Mouse (Mus musculus): ENCODE results near the gene I0C0044D17Rik. TPM values are rescaled to one million over a fixed set of nuclear protein-coding genes. Genes with fewer than 3 reads are reported as not detected.

The I0C0044D17Rik gene
- polyA plus RNA-seq, 1 experiment, result not detected

GRCm38 (mm10) chr4:98831726-98832125 is 8.1 kb upstream of the I0C0044D17Rik start:
- TF ChIP-seq CTCF (IDR thresholded peaks at IDR 0.05; ENCODE audit: extremely low read depth, insufficient read depth, insufficient read length, insufficient replicate concordance), result no peak
- no peak for TF ChIP-seq POLR2A (IDR thresholded peaks at IDR 0.05; ENCODE audit: low read depth, low read length)
- 56% methylated on average over 1 of the region's 1 CpGs for WGBS

GRCm38 (mm10) chr4:98826701-98827100 is 3.1 kb upstream of the I0C0044D17Rik start:
- no peak for TF ChIP-seq POLR2A (IDR thresholded peaks at IDR 0.05; ENCODE audit: low read depth, low read length)
- no peak for TF ChIP-seq CTCF (IDR thresholded peaks at IDR 0.05; ENCODE audit: extremely low read depth, insufficient read depth, insufficient read length, insufficient replicate concordance)
- DNase-seq (ENCODE audit: low read depth in 1 of 2, low spot score in 2 of 2), result no peak
- Histone ChIP-seq H3K27me3 (ENCODE audit: control insufficient read depth, insufficient read depth, low read length) (no peaks in the 10 kb centered on the region), H3K4me1 (ENCODE audit: control insufficient read depth, insufficient read depth, insufficient read length) (no peaks in the 10 kb centered on the region), H3K27ac (ENCODE audit: insufficient read depth, low read length) (no peak overlapping the region), H3K36me3 (ENCODE audit: control insufficient read depth, insufficient read depth, low read length) (no peaks in the 10 kb centered on the region), H3K4me3 (ENCODE audit: extremely low read depth, insufficient read depth, insufficient read length) (no peak overlapping the region)
- 70% methylated on average over 3 of the region's 3 CpGs for WGBS

More at GRCm38 (mm10) chr4:98831726-98832125, 8.1 kb upstream of the I0C0044D17Rik start:
- no peaks in the 10 kb centered on the region for H3K36me3 ChIP-seq (ENCODE audit: control insufficient read depth, insufficient read depth, low read length)
- DNase-seq (ENCODE audit: low read depth in 1 of 2, low spot score in 2 of 2), result no peak
- no peak overlapping the region for H3K4me3 ChIP-seq (ENCODE audit: extremely low read depth, insufficient read depth, insufficient read length)
- no peaks in the 10 kb centered on the region for H3K4me1 ChIP-seq (ENCODE audit: control insufficient read depth, insufficient read depth, insufficient read length)
- H3K27me3 ChIP-seq (ENCODE audit: control insufficient read depth, insufficient read depth, low read length), result no peaks in the 10 kb centered on the region
- H3K27ac ChIP-seq (ENCODE audit: insufficient read depth, low read length), result no peak overlapping the region

GRCm38 (mm10) chr4:98823047-98823446 is 593 bp downstream of the I0C0044D17Rik start:
- Histone ChIP-seq H3K4me3 (ENCODE audit: extremely low read depth, insufficient read depth, insufficient read length) (no peak overlapping the region), H3K27me3 (ENCODE audit: control insufficient read depth, insufficient read depth, low read length) (0 out of 2 replicates have a peak, but pooled peaks cover 2% of the 10 kb centered on the region), H3K4me1 (ENCODE audit: control insufficient read depth, insufficient read depth, insufficient read length) (no peaks in the 10 kb centered on the region), H3K27ac (ENCODE audit: insufficient read depth, low read length) (no peak overlapping the region), H3K36me3 (ENCODE audit: control insufficient read depth, insufficient read depth, low read length) (no peaks in the 10 kb centered on the region)
- no peak for TF ChIP-seq CTCF (IDR thresholded peaks at IDR 0.05; ENCODE audit: extremely low read depth, insufficient read depth, insufficient read length, insufficient replicate concordance)
- WGBS, result 94% methylated on average over 3 of the region's 3 CpGs
- DNase-seq (ENCODE audit: low read depth in 1 of 2, low spot score in 2 of 2), result no peak

- Histone ChIP-seq H3K27me3 (ENCODE audit: control insufficient read depth, insufficient read depth, low read length) (0 out of 2 replicates have a peak, but pooled peaks cover 2% of the 10 kb centered on the region), H3K27ac (ENCODE audit: insufficient read depth, low read length) (no peak overlapping the region), H3K4me3 (ENCODE audit: extremely low read depth, insufficient read depth, insufficient read length) (no peak overlapping the region), H3K4me1 (ENCODE audit: control insufficient read depth, insufficient read depth, insufficient read length) (no peaks in the 10 kb centered on the region), H3K36me3 (ENCODE audit: control insufficient read depth, insufficient read depth, low read length) (no peaks in the 10 kb centered on the region)
- TF ChIP-seq CTCF (IDR thresholded peaks at IDR 0.05; ENCODE audit: extremely low read depth, insufficient read depth, insufficient read length, insufficient replicate concordance) (no peak), POLR2A (IDR thresholded peaks at IDR 0.05; ENCODE audit: low read depth, low read length) (no peak)
- WGBS, result 70% methylated on average over 3 of the region's 3 CpGs
- DNase-seq (ENCODE audit: low read depth in 1 of 2, low spot score in 2 of 2), result no peak
These were observed 1.2 kb downstream of the I0C0044D17Rik start for GRCm38 (mm10) chr4:98822478-98822877.

- Histone ChIP-seq H3K4me1 (ENCODE audit: control insufficient read depth, insufficient read depth, insufficient read length) (no peaks in the 10 kb centered on the region; the same call in 1 of the 2 replicates), H3K4me3 (ENCODE audit: extremely low read depth, insufficient read depth, insufficient read length) (no peak overlapping the region), H3K27ac (ENCODE audit: insufficient read depth, low read length) (no peak overlapping the region), H3K27me3 (ENCODE audit: control insufficient read depth, insufficient read depth, low read length) (0 out of 2 replicates have a peak, but pooled peaks cover 2% of the 10 kb centered on the region), H3K36me3 (ENCODE audit: control insufficient read depth, insufficient read depth, low read length) (no peaks in the 10 kb centered on the region)
- DNase-seq (ENCODE audit: low read depth in 1 of 2, low spot score in 2 of 2), result no peak
- WGBS, result 66% methylated on average over 10 of the region's 10 CpGs
- TF ChIP-seq POLR2A (IDR thresholded peaks at IDR 0.05; ENCODE audit: low read depth, low read length) (no peak), CTCF (IDR thresholded peaks at IDR 0.05; ENCODE audit: extremely low read depth, insufficient read depth, insufficient read length, insufficient replicate concordance) (no peak)
These were observed 4.4 kb downstream of the I0C0044D17Rik start for GRCm38 (mm10) chr4:98819216-98819755.

- 2% methylated on average over 65 of the region's 72 CpGs for WGBS
- peak within 1 kb of the TSS; percentile 20; the same call in 1 of the 2 replicates for H3K4me3 ChIP-seq (ENCODE audit: extremely low read depth, insufficient read depth, insufficient read length)
- no peak for DNase-seq (ENCODE audit: low read depth in 1 of 2, low spot score in 2 of 2)
These were observed 6.3 kb downstream of the I0C0044D17Rik start, which contains the start of gene Kank4 for GRCm38 (mm10) chr4:98817184-98817911. Gene Kank4 (minus strand): TSS chr4:98817537.

More at GRCm38 (mm10) chr4:98817184-98817911, 6.3 kb downstream of the I0C0044D17Rik start, which contains the start of gene Kank4:
- H3K4me1 ChIP-seq (ENCODE audit: control insufficient read depth, insufficient read depth, insufficient read length), result no peaks in the 10 kb centered on the region; the same call in 1 of the 2 replicates
- H3K27ac ChIP-seq (ENCODE audit: insufficient read depth, low read length), result no peak within 1 kb of the TSS
- 0 out of 2 replicates have a peak, but pooled peaks cover 2% of the 10 kb centered on the region for H3K27me3 ChIP-seq (ENCODE audit: control insufficient read depth, insufficient read depth, low read length)
- no peak for TF ChIP-seq POLR2A (IDR thresholded peaks at IDR 0.05; ENCODE audit: low read depth, low read length)
- no peak for TF ChIP-seq CTCF (IDR thresholded peaks at IDR 0.05; ENCODE audit: extremely low read depth, insufficient read depth, insufficient read length, insufficient replicate concordance)
- no peaks in the 10 kb centered on the region for H3K36me3 ChIP-seq (ENCODE audit: control insufficient read depth, insufficient read depth, low read length)
